Mouse (Mus musculus): ENCODE measurements around the gene Zfp472.

Gene Zfp472

GRCm38 (mm10) chr17:32965623-32966290, at the start of gene Zfp472:
Zfp472 (plus strand) TSS chr17:32965814.
- in situ Hi-C loops (cut with MboI; ENCODE audit: low pct_unique_long_range_greater_than_20kb in 1 of 2, low sequenced_read_pairs in 2 of 2, unreplicated experiment in 1 of 2), result loop anchor here in 1 of 2 experiments (25.0 kb wide), 1 partner anchor 428 kb away; the partner anchor contains the start of gene Cyp4f16

DNA sequence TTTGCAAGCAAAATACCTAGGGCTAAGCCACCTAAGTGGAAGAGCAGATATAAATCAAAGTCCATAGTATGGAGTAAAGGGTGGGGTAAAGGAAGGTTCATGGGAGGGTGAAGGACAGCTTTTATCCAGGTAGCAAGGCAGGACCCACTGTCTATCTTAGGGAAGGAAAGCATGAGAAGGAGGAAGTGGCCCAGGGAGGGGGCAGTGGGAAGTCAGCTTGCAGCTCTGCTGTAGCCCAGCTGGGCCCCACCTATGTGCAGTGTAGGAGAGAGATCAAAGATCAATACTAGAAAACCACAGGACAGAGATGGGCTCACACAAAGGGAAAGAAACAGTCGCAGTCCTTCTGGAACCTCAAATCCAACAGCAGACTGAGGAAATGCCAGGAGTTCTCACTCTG, 49.5 kb upstream of the Zfp472 start:
- in situ Hi-C loops (cut with MboI; ENCODE audit: low pct_unique_long_range_greater_than_20kb in 1 of 2, low sequenced_read_pairs in 2 of 2, unreplicated experiment in 1 of 2), result no loop called here

DNA sequence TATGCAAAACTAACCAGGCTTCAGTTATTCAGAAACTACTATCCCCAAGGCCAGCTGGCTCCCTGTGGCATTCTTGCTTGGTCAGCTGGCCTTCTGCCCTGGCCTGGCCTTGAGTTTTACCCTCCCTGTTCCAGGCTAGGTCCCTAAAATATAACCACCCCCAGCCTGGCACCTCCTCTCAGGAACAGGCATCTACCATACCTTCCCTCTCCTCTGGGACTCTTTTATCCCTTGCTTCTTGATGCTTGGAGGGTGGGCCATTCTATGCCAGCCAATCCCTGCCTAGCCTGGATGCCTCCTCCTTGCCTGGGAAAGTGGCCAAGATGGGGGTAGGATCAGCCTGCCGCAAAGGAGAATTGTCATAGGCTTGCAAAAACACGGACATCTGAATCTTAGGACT, 48.5 kb upstream of the Zfp472 start, which contains the start of gene Cyp4f14:
Gene Cyp4f14, minus strand, starts transcription at position 212 of the 400 bp plus-strand sequence.
- in situ Hi-C loops (cut with MboI; ENCODE audit: low pct_unique_long_range_greater_than_20kb in 1 of 2, low sequenced_read_pairs in 2 of 2, unreplicated experiment in 1 of 2), result no loop called here

DNA sequence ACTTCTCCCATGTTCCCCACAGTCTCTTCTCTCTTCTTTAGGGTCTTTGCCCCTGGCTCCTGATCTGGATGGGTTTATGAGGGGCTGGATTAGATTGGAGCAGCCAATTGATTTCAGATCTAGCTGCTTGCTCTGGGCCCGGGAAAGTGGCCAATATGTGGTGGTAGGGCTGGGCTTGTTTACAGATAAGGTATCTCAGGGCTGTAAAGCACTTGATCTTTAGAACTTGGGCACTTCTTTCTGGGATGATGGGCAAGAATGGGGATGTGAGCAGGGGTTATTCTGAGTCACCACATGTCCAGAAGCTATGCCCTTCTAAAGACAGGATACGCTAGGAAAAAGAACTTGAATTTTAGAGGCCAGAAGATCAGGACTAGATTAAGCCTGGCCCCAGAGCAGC, 46.5 kb upstream of the Zfp472 start:
- in situ Hi-C loops (cut with MboI; ENCODE audit: low pct_unique_long_range_greater_than_20kb in 1 of 2, low sequenced_read_pairs in 2 of 2, unreplicated experiment in 1 of 2), result no loop called here

DNA sequence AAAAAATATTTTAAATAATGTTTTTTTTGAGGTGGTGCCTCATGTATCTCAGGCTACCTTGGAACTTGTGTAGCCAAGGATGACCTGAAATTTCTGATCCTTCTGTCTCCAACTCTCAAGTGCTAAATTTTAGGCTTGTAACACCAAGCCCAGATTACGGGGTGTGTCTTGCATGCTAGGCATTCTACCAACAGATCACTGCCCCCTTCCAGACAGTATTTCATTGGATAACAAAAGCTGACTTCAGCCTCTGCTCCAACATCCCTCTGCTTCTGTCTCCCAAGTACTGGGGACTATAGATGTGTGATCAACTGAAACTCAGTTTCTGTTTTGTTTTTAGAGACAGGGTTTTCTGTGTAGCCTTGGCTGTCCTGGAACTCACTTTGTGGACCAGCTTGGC, 41.9 kb upstream of the Zfp472 start:
- in situ Hi-C loops (cut with MboI; ENCODE audit: low pct_unique_long_range_greater_than_20kb in 1 of 2, low sequenced_read_pairs in 2 of 2, unreplicated experiment in 1 of 2), result no loop called here

DNA sequence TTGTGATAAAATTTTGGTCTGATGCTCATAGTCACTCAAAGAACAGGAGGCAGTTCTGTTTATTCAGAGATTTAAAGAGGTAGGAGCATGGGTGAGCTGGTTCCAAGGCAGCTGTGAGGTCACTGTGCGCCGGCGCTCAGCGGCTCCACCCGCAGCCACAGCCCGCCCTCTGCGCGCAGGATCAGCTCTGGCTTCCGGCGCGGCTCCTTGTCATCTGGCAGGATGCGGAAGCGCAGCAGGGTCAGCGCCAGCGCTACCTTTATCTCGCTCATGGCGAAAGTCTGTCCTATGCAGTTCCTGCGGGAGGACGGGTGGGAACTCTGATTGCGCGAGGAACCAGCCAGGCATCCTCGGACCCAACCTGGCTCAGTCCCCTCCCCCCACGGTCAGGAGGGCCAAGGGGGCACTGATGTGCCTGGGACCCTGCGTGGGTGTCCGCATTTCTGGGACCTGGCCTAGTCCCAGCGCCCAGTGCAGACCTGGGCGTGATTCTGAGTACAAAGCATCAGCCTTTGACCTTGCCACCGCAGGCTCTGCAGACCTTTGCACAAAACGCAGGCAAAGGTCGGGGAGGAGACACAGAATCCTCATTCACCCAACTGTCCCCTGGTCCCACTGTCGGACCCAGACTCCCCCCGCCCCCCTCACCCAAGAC, 40.8 kb upstream of the Zfp472 start:
- in situ Hi-C loops (cut with MboI; ENCODE audit: low pct_unique_long_range_greater_than_20kb in 1 of 2, low sequenced_read_pairs in 2 of 2, unreplicated experiment in 1 of 2), result no loop called here

DNA sequence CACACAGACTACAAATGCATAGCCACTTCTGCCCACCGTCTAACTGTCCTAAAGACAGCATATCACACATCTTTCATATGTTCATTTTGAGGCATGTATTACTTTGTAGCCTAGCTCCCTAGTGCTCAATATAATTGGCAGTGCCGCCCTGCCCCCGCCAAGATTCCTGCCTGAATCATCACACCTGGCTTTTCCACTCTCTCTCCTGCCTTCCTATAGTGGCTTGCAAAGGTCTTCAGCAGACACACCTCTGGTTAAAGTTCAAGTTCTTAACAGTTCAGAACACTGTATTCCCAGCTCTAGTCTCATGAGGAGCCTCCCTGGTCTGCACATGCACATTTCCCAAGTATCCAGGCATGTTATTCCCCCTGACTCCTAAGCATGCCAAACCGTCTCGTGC, 37.8 kb upstream of the Zfp472 start:
- in situ Hi-C loops (cut with MboI; ENCODE audit: low pct_unique_long_range_greater_than_20kb in 1 of 2, low sequenced_read_pairs in 2 of 2, unreplicated experiment in 1 of 2), result no loop called here

GRCm38 (mm10) chr17:32939831-32940230, 25.8 kb upstream of the Zfp472 start:
- in situ Hi-C loops (cut with MboI; ENCODE audit: low pct_unique_long_range_greater_than_20kb in 1 of 2, low sequenced_read_pairs in 2 of 2, unreplicated experiment in 1 of 2), result no loop called here

DNA sequence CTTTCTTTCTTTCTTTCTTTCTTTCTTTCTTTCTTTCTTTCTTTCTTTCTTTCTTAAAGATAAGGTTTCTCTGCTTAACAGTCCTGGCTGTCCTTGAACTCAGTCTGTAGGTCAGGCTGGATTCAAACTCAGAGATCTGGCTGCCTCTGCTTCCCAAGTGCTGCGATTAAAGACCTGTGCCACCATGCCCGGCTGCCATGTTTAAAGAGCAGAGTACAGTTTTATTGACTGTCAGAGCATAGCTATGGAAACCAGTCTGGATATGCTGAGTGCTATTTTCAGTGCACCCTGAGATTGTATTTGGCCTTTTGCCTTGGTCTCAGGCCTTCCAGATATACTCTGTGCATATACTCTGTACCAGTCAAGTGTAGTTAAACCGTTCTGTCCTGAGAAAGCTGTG, 22.0 kb upstream of the Zfp472 start:
- in situ Hi-C loops (cut with MboI; ENCODE audit: low pct_unique_long_range_greater_than_20kb in 1 of 2, low sequenced_read_pairs in 2 of 2, unreplicated experiment in 1 of 2), result no loop called here

DNA sequence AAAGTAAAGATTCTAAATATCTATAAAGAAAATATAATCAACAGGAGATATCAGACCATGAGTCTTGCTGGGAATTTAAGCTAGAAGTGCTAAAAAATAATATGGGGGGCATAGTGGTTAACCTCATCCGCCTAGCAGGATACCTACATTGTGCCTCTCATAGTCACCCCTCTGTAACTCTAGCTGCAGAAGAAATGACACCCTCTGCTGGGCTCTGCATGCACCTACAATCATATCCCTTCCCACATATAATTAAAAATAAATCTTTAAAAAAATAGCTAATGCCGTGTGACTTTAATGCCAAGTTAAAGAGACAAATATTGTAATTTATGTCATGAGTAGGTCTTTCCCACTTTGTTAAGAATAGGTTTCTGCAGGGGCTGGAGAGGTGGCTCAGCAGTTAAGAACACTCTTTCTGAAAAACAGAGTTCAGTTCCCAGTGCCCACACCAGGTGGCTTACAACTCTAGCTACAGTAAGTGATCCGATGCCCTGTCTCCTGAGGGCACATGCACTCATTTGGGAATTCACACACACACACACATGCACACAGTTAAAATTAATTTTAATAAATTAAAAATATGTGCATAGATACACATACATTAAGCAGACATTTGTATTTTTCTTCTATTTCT, 21.1 kb upstream of the Zfp472 start:
- in situ Hi-C loops (cut with MboI; ENCODE audit: low pct_unique_long_range_greater_than_20kb in 1 of 2, low sequenced_read_pairs in 2 of 2, unreplicated experiment in 1 of 2), result no loop called here

DNA sequence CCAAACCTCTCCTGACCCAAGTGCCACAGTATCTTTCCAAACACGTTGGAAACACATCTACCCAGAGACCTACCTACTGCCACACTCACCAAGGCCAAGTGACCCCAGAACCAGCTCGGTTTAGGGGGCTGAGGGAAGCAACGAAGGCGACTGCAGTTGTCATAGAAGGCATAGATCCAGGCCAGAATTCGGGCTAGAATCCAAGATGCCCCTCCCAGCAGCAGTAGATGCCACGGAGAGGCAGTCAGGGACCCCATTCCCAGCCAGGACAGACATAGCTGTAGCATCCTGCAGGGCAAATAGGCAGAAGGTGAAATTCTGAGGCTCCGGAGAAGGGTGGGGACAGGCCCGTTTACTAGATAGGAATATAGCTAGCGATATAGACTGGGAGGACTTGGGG, 18.9 kb upstream of the Zfp472 start:
- in situ Hi-C loops (cut with MboI; ENCODE audit: low pct_unique_long_range_greater_than_20kb in 1 of 2, low sequenced_read_pairs in 2 of 2, unreplicated experiment in 1 of 2), result no loop called here

- in situ Hi-C loops (cut with MboI; ENCODE audit: low pct_unique_long_range_greater_than_20kb in 1 of 2, low sequenced_read_pairs in 2 of 2, unreplicated experiment in 1 of 2), result no loop called here
Measured at GRCm38 (mm10) chr17:32947215-32947914, 18.2 kb upstream of the Zfp472 start, which contains the start of gene Cyp4f13. Cyp4f13 (minus strand) TSS chr17:32947402.

DNA sequence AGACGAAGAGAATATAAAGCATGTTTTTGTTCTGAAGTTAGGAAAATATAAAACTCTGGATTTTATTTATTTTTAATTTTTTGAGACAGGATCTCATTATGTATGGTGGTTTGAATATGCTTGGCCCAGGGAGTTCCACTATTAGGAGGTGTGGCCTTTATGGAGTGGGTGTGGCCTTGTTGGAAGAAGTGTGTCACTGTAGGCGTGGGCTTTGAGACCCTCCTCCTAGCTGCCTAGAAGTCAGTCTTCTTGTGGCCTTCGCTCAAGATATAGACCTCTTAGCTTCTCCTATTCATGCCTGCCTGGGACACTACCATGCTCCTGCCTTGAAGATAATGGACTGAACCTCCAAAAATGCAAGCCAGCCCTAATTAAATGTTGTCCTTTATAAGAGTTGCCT, 15.5 kb upstream of the Zfp472 start:
- in situ Hi-C loops (cut with MboI; ENCODE audit: low pct_unique_long_range_greater_than_20kb in 1 of 2, low sequenced_read_pairs in 2 of 2, unreplicated experiment in 1 of 2), result loop anchor here in 1 of 2 experiments (25.0 kb wide), 1 partner anchor 413 kb away; the partner anchor contains the start of gene Cyp4f16

DNA sequence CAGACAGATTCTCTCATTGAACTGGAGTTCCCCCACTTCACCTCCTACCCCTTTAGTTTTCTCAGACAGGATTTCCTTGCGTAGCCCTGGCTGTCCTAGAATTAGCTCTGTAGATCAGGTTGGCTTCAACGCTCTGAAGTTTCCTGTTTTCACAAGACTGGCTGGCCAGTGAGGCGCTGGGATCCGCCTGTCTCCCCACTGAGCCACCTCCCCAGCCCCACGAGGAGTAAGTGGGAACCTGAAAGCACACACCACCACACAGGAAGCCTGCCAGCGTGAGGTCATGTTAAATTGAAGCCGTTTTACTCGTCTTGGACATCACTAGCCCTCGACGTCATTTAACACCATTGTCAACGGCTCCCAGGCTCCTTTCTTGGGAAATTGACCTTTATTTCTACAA, 14.6 kb upstream of the Zfp472 start:
- in situ Hi-C loops (cut with MboI; ENCODE audit: low pct_unique_long_range_greater_than_20kb in 1 of 2, low sequenced_read_pairs in 2 of 2, unreplicated experiment in 1 of 2), result loop anchor here in 1 of 2 experiments (25.0 kb wide), 1 partner anchor 414 kb away; the partner anchor contains the start of gene Cyp4f16

DNA sequence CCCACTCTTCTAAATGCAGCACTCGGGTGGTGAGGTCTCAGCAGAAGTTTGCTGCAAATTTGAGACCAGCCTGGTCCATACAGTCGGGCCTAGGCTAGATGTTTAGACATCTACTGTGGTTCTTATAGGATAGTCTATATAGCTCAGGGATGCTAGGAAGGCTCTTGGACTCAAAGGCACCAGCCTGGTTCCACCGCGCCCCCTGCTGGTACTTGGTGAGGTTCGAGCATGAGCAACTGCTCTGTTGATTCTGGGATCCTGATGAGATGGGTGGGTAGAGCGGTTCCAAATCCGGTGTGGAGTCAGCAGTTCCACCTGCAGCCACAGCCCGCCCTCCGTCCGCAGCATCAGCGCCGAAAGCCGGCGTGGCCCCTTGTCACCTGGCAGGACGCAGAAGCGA, 14.2 kb upstream of the Zfp472 start:
- in situ Hi-C loops (cut with MboI; ENCODE audit: low pct_unique_long_range_greater_than_20kb in 1 of 2, low sequenced_read_pairs in 2 of 2, unreplicated experiment in 1 of 2), result loop anchor here in 1 of 2 experiments (25.0 kb wide), 1 partner anchor 414 kb away; the partner anchor contains the start of gene Cyp4f16

- in situ Hi-C loops (cut with MboI; ENCODE audit: low pct_unique_long_range_greater_than_20kb in 1 of 2, low sequenced_read_pairs in 2 of 2, unreplicated experiment in 1 of 2), result loop anchor here in 1 of 2 experiments (25.0 kb wide), 1 partner anchor 428 kb away; the partner anchor contains the start of gene Cyp4f16
Measured at GRCm38 (mm10) chr17:32965253-32965622, 376 bp upstream of the Zfp472 start.

- in situ Hi-C loops (cut with MboI; ENCODE audit: low pct_unique_long_range_greater_than_20kb in 1 of 2, low sequenced_read_pairs in 2 of 2, unreplicated experiment in 1 of 2), result no loop called here
Measured at GRCm38 (mm10) chr17:32981361-32981760, 15.7 kb downstream of the Zfp472 start.

GRCm38 (mm10) chr17:32986301-32986700, 20.7 kb downstream of the Zfp472 start:
- in situ Hi-C loops (cut with MboI; ENCODE audit: low pct_unique_long_range_greater_than_20kb in 1 of 2, low sequenced_read_pairs in 2 of 2, unreplicated experiment in 1 of 2), result no loop called here

Measured in mouse embryonic stem cell (cell line).